Mouse (Mus musculus): Measurements from ENCODE around the gene Tor1aip1. TPM values are rescaled to one million over a fixed set of nuclear protein-coding genes. Genes with fewer than 3 reads are reported as not detected.

The Tor1aip1 gene
- polyA plus RNA-seq, 1 experiment from 2014 or later = 54.7 TPM

GRCm38 (mm10) chr1:156073169-156073821, 37.0 kb upstream of the Tor1aip1 start:
- DNase-seq (ENCODE audit: low spot score) = no peak
- no peak overlapping the region for H3K4me2 ChIP-seq (ENCODE audit: low read length)
- H3K36me3 ChIP-seq (ENCODE audit: insufficient read depth, low read length) = no peaks in the 10 kb centered on the region
- 72% methylated on average over 15 of the region's 15 CpGs for WGBS
- ATAC-seq (replicated peaks; ENCODE audit: low FRiP score, low read depth) = peak; percentile 57; the same call in 1 of the 2 replicates
- no peaks in the 10 kb centered on the region for H3K27me3 ChIP-seq (ENCODE audit: insufficient read depth, low read length)
- no peak overlapping the region for H3K27ac ChIP-seq
- no peak overlapping the region for H3K4me3 ChIP-seq (replicated peaks; ENCODE audit: low read depth, low read length)
- H3K4me1 ChIP-seq (replicated peaks; ENCODE audit: insufficient read depth, low read length) = no peaks in the 10 kb centered on the region
- no peak overlapping the region for H3K9ac ChIP-seq (ENCODE audit: low read depth, low read length)
- no peaks in the 10 kb centered on the region for H3K9me3 ChIP-seq (replicated peaks; ENCODE audit: low read length)
- TF ChIP-seq CTCF (IDR thresholded peaks at IDR 0.05; ENCODE audit: low read depth) = no peak

- H3K27ac ChIP-seq = no peak overlapping the region
- TF ChIP-seq CTCF (IDR thresholded peaks at IDR 0.05; ENCODE audit: low read depth) = no peak
- H3K4me2 ChIP-seq (ENCODE audit: low read length) = no peak overlapping the region
- H3K4me3 ChIP-seq (replicated peaks; ENCODE audit: low read depth, low read length) = no peak overlapping the region
- no peaks in the 10 kb centered on the region for H3K27me3 ChIP-seq (ENCODE audit: insufficient read depth, low read length)
- DNase-seq (ENCODE audit: low spot score) (no peak), ATAC-seq (replicated peaks; ENCODE audit: low FRiP score, low read depth) (no peak)
- H3K9me3 ChIP-seq (replicated peaks; ENCODE audit: low read length) = no peaks in the 10 kb centered on the region
- peaks cover 9% of the 10 kb centered on the region; the same call in 1 of the 2 replicates for H3K36me3 ChIP-seq (ENCODE audit: insufficient read depth, low read length)
- H3K4me1 ChIP-seq (replicated peaks; ENCODE audit: insufficient read depth, low read length) = no peaks in the 10 kb centered on the region
- no peak overlapping the region for H3K9ac ChIP-seq (ENCODE audit: low read depth, low read length)
- 75% methylated on average over 14 of the region's 14 CpGs for WGBS
Measured at GRCm38 (mm10) chr1:156070106-156070505, 33.8 kb upstream of the Tor1aip1 start.

- no peak overlapping the region for H3K9ac ChIP-seq (ENCODE audit: low read depth, low read length)
- no peak overlapping the region for H3K27ac ChIP-seq
- no peaks in the 10 kb centered on the region for H3K27me3 ChIP-seq (ENCODE audit: insufficient read depth, low read length)
- peaks cover 38% of the 10 kb centered on the region; the same call in 1 of the 2 replicates for H3K36me3 ChIP-seq (ENCODE audit: insufficient read depth, low read length)
- H3K4me2 ChIP-seq (ENCODE audit: low read length) = no peak overlapping the region
- ATAC-seq (replicated peaks; ENCODE audit: low FRiP score, low read depth) (no peak), DNase-seq (ENCODE audit: low spot score) (no peak)
- TF ChIP-seq CTCF (IDR thresholded peaks at IDR 0.05; ENCODE audit: low read depth) = no peak
- no peak overlapping the region for H3K4me3 ChIP-seq (replicated peaks; ENCODE audit: low read depth, low read length)
- no peaks in the 10 kb centered on the region for H3K9me3 ChIP-seq (replicated peaks; ENCODE audit: low read length)
- 62% methylated on average over 3 of the region's 3 CpGs for WGBS
- no peaks in the 10 kb centered on the region for H3K4me1 ChIP-seq (replicated peaks; ENCODE audit: insufficient read depth, low read length)
Measured at GRCm38 (mm10) chr1:156066133-156066532, 29.9 kb upstream of the Tor1aip1 start.

- H3K36me3 ChIP-seq (ENCODE audit: insufficient read depth, low read length) = peaks cover 47% of the 10 kb centered on the region
Measured at GRCm38 (mm10) chr1:156062193-156062592, 25.9 kb upstream of the Tor1aip1 start.

GRCm38 (mm10) chr1:156058207-156058606, 21.9 kb upstream of the Tor1aip1 start:
- 85% methylated on average over 2 of the region's 2 CpGs for WGBS
- Histone ChIP-seq H3K4me2 (ENCODE audit: low read length) (no peak overlapping the region), H3K27me3 (ENCODE audit: insufficient read depth, low read length) (no peaks in the 10 kb centered on the region), H3K4me1 (replicated peaks; ENCODE audit: insufficient read depth, low read length) (no peaks in the 10 kb centered on the region), H3K9ac (ENCODE audit: low read depth, low read length) (no peak overlapping the region), H3K36me3 (ENCODE audit: insufficient read depth, low read length) (peaks cover 31% of the 10 kb centered on the region), H3K27ac (0 out of 2 replicates have a peak overlapping the region, but pooled peaks have one; percentile 31), H3K9me3 (replicated peaks; ENCODE audit: low read length) (no peaks in the 10 kb centered on the region), H3K4me3 (replicated peaks; ENCODE audit: low read depth, low read length) (no peak overlapping the region)
- no peak for TF ChIP-seq CTCF (IDR thresholded peaks at IDR 0.05; ENCODE audit: low read depth)
- no peak for ATAC-seq (replicated peaks; ENCODE audit: low FRiP score, low read depth)
- no peak for DNase-seq (ENCODE audit: low spot score)

More at GRCm38 (mm10) chr1:156062193-156062592, 25.9 kb upstream of the Tor1aip1 start:
- Histone ChIP-seq H3K27me3 (ENCODE audit: insufficient read depth, low read length) (no peaks in the 10 kb centered on the region), H3K4me1 (replicated peaks; ENCODE audit: insufficient read depth, low read length) (no peaks in the 10 kb centered on the region), H3K9me3 (replicated peaks; ENCODE audit: low read length) (no peaks in the 10 kb centered on the region), H3K4me3 (replicated peaks; ENCODE audit: low read depth, low read length) (no peak overlapping the region), H3K4me2 (ENCODE audit: low read length) (no peak overlapping the region), H3K27ac (no peak overlapping the region), H3K9ac (ENCODE audit: low read depth, low read length) (no peak overlapping the region)
- TF ChIP-seq CTCF (IDR thresholded peaks at IDR 0.05; ENCODE audit: low read depth) = no peak
- no peak for ATAC-seq (replicated peaks; ENCODE audit: low FRiP score, low read depth)
- no peak for DNase-seq (ENCODE audit: low spot score)
- WGBS = 84% methylated on average over 4 of the region's 4 CpGs

- peaks cover 8% of the 10 kb centered on the region for H3K36me3 ChIP-seq (ENCODE audit: insufficient read depth, low read length)
- no peak overlapping the region for H3K4me3 ChIP-seq (replicated peaks; ENCODE audit: low read depth, low read length)
- H3K4me1 ChIP-seq (replicated peaks; ENCODE audit: insufficient read depth, low read length) = peaks cover 12% of the 10 kb centered on the region
- 60% methylated on average over 3 of the region's 3 CpGs for WGBS
- H3K4me2 ChIP-seq (ENCODE audit: low read length) = no peak overlapping the region
- H3K9ac ChIP-seq (ENCODE audit: low read depth, low read length) = no peak overlapping the region
- TF ChIP-seq CTCF (IDR thresholded peaks at IDR 0.05; ENCODE audit: low read depth) = no peak
- no peaks in the 10 kb centered on the region for H3K9me3 ChIP-seq (replicated peaks; ENCODE audit: low read length)
- ATAC-seq (replicated peaks; ENCODE audit: low FRiP score, low read depth) (no peak), DNase-seq (ENCODE audit: low spot score) (peak; percentile 45)
- H3K27ac ChIP-seq = 0 out of 2 replicates have a peak overlapping the region, but pooled peaks have one; percentile 25
- no peaks in the 10 kb centered on the region for H3K27me3 ChIP-seq (ENCODE audit: insufficient read depth, low read length)
Measured at GRCm38 (mm10) chr1:156046688-156047087, 10.4 kb upstream of the Tor1aip1 start.

Measured in kidney, postnatal 0 days (tissue).